Mouse (Mus musculus): Measurements from ENCODE around the gene Grm4.

GRCm38 (mm10) chr17:27465924-27466323 lies 55.3 kb downstream of the Grm4 start:
- TF ChIP-seq POLR2AphosphoS2 (IDR thresholded peaks at IDR 0.05; ENCODE audit: low read depth, low read length) (no peak), POLR2A (IDR thresholded peaks at IDR 0.05; ENCODE audit: low read depth, low read length) (no peak), SIN3A (IDR thresholded peaks at IDR 0.05; ENCODE audit: low read length) (no peak), JUN (IDR thresholded peaks at IDR 0.05; ENCODE audit: insufficient read depth, low read depth, low read length) (no peak), ZMIZ1 (IDR thresholded peaks at IDR 0.05; ENCODE audit: low read depth, low read length) (no peak), CTCF (conservative IDR thresholded peaks at IDR 0.05 in 1 of 2, IDR thresholded peaks at IDR 0.05 in 1 of 2; ENCODE audit: low read depth in 2 of 2, low read length in 2 of 2) (no peak), NRF1 (IDR thresholded peaks at IDR 0.05; ENCODE audit: low read depth, low read length) (no peak), E2F4 (IDR thresholded peaks at IDR 0.05; ENCODE audit: insufficient replicate concordance, low read depth, low read length) (no peak), RAD21 (IDR thresholded peaks at IDR 0.05; ENCODE audit: low read depth, low read length) (no peak), MAX (IDR thresholded peaks at IDR 0.05; ENCODE audit: low read length) (no peak)

All from CH12.LX (cell line).